Mouse (Mus musculus): ENCODE results near the gene Fer1l4. TPM values are rescaled to one million over a fixed set of nuclear protein-coding genes. Genes with fewer than 3 reads are reported as not detected.

The Fer1l4 gene
- polyA plus RNA-seq, 1 experiment from 2014 or later, result not detected

DNA sequence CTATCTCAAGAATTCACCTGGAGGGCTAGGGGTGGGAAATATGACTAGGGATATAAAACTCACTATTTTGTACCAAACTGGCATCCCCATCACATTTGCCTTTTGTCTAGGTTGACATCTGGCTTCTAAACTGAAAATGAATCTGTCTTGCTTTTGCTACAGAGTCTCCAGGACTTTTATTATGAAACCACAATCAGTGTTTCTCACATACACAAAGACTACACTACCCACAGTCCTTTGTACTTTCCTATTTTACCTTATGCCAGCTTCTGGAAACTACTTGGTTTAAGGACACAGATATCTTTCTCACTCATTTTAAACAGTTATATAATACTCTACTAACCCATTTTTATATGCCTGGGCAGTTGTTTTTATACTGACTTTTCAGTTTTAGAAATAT, 27.3 kb downstream of the Fer1l4 start:
- H3K36me3 ChIP-seq (ENCODE audit: control insufficient read depth, insufficient read depth, low read length), result no peaks in the 10 kb centered on the region
- no peak overlapping the region for H3K4me2 ChIP-seq (ENCODE audit: low read depth, low read length)
- H3K27me3 ChIP-seq (ENCODE audit: control insufficient read depth, insufficient read depth, low read length), result no peaks in the 10 kb centered on the region
- no peak overlapping the region for H3K4me3 ChIP-seq (ENCODE audit: low read depth, low read length)
- no peak overlapping the region for H3K27ac ChIP-seq (ENCODE audit: low read depth, low read length)
- no peak overlapping the region for H3K9ac ChIP-seq (replicated peaks; ENCODE audit: low read depth, low read length)
- H3K9me3 ChIP-seq (ENCODE audit: control insufficient read depth, low read length), result no peaks in the 10 kb centered on the region
- no peak for ATAC-seq (ENCODE audit: low read depth)
- no peaks in the 10 kb centered on the region for H3K4me1 ChIP-seq (ENCODE audit: control insufficient read depth, insufficient read depth, low read length)

DNA sequence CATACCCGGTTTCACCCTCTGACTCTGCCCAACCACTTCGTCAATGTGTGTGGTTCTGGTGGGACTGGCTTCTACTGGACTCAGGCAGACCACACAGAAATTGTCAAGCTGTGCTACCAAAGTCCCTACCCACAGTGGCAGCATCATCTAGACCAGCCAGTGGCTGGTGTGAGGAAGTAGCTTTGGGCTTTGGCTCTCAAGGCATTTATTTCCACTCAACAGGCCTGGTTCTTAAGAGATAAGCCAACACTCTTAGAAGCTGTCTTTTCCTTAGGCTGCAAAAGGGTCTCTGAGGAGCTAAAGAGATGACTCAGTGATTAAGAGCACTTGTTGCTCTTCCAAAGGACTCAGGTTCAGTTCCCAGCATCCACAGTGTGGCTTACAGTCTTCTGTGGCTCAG, 31.0 kb downstream of the Fer1l4 start:
- no peak for ATAC-seq (ENCODE audit: low read depth)
- no peaks in the 10 kb centered on the region for H3K9me3 ChIP-seq (ENCODE audit: control insufficient read depth, low read length)
- no peaks in the 10 kb centered on the region for H3K27me3 ChIP-seq (ENCODE audit: control insufficient read depth, insufficient read depth, low read length)
- WGBS, result 86% methylated on average over 2 of the region's 2 CpGs
- H3K36me3 ChIP-seq (ENCODE audit: control insufficient read depth, insufficient read depth, low read length), result peaks cover 23% of the 10 kb centered on the region
- no peak overlapping the region for H3K9ac ChIP-seq (replicated peaks; ENCODE audit: low read depth, low read length)
- no peak overlapping the region for H3K4me3 ChIP-seq (ENCODE audit: low read depth, low read length)
- no peak overlapping the region for H3K27ac ChIP-seq (ENCODE audit: low read depth, low read length)
- H3K4me2 ChIP-seq (ENCODE audit: low read depth, low read length), result no peak overlapping the region
- no peaks in the 10 kb centered on the region for H3K4me1 ChIP-seq (ENCODE audit: control insufficient read depth, insufficient read depth, low read length)

DNA sequence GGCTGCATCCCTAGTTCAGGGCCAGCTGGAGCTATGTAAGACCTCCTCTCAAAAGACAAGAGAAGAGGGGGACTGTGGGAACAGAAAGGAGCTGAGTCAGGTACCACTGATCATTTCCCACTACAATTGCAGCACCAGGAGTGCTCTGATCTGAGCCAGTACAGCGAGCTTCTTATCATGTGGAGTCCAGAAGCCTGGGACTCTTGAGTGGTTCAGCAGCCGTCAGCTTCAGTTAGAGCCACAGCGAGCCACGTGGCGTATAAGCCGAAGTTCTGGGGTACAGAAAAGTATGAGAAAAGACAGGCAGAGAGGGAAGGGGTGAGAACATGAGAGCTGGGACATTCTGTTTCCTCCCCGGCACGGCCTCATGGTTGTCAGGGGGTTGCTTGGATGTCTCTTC, 31.5 kb downstream of the Fer1l4 start:
- no peak overlapping the region for H3K4me3 ChIP-seq (ENCODE audit: low read depth, low read length)
- H3K36me3 ChIP-seq (ENCODE audit: control insufficient read depth, insufficient read depth, low read length), result peaks cover 27% of the 10 kb centered on the region
- 86% methylated on average over 8 of the region's 8 CpGs for WGBS
- no peaks in the 10 kb centered on the region for H3K9me3 ChIP-seq (ENCODE audit: control insufficient read depth, low read length)
- no peak for ATAC-seq (ENCODE audit: low read depth)
- H3K4me1 ChIP-seq (ENCODE audit: control insufficient read depth, insufficient read depth, low read length), result no peaks in the 10 kb centered on the region
- H3K27ac ChIP-seq (ENCODE audit: low read depth, low read length), result no peak overlapping the region
- no peak overlapping the region for H3K9ac ChIP-seq (replicated peaks; ENCODE audit: low read depth, low read length)
- no peaks in the 10 kb centered on the region for H3K27me3 ChIP-seq (ENCODE audit: control insufficient read depth, insufficient read depth, low read length)
- H3K4me2 ChIP-seq (ENCODE audit: low read depth, low read length), result no peak overlapping the region

DNA sequence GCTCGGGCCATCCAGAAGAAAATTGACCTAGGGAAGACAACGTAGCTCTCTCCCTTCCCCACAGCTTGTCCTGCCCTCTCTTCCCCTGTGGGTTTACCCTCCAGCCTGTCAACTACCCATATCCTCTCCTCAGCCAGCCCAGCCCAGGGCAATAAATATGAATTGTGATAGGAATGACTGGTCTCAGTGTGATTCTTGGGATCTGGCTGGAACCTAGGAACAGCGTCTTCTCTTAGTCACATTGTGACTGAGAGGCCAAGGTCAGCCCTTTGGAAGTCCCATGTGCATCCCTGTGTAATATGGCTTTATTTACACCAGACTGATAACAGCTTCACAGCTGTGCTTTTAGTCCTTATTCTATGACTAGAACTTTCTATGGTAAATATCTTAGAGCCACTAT, 34.6 kb downstream of the Fer1l4 start:
- Histone ChIP-seq H3K27me3 (ENCODE audit: control insufficient read depth, insufficient read depth, low read length) (no peaks in the 10 kb centered on the region), H3K9ac (replicated peaks; ENCODE audit: low read depth, low read length) (no peak overlapping the region), H3K27ac (ENCODE audit: low read depth, low read length) (no peak overlapping the region), H3K4me2 (ENCODE audit: low read depth, low read length) (no peak overlapping the region), H3K9me3 (ENCODE audit: control insufficient read depth, low read length) (no peaks in the 10 kb centered on the region), H3K36me3 (ENCODE audit: control insufficient read depth, insufficient read depth, low read length) (peaks cover 58% of the 10 kb centered on the region), H3K4me1 (ENCODE audit: control insufficient read depth, insufficient read depth, low read length) (no peaks in the 10 kb centered on the region), H3K4me3 (ENCODE audit: low read depth, low read length) (no peak overlapping the region)
- ATAC-seq (ENCODE audit: low read depth), result no peak
- WGBS, result 87% methylated on average over 3 of the region's 3 CpGs

DNA sequence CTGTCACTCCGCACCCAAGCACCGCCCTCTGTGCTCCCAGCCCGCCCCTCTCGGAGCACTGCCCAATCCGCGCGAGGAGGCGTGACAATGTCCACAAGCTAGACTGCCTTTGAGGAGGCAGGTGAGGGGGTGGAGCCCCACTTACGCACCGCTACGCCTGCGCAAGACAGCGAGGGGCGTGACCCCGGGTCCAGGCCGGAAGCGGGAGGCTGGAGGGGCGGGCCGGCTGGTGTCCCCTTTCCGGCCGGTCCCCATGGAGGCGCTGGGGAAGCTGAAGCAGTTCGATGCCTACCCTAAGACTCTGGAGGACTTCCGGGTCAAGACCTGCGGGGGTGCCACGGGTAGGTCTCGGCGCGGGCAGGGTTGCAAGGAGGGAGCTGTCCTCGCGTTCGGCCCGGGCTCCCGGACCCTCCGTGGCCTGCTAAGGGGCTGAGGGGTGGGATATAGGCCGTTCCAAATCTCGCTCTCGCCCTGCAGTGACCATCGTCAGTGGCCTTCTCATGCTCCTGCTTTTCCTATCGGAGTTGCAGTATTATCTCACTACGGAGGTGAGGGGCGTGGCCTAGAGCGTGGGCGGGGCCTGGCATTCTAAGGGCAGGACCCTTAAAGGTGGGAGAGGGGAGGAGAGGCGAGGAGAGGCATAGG, 44.7 kb downstream of the Fer1l4 start, which contains the start of the genes 6430550D23Rik and Ergic3:
6430550D23Rik (minus strand) TSS at position 90 of the 645 bp plus-strand sequence.
Ergic3 (plus strand) TSS at position 158 of the 645 bp plus-strand sequence.
- under 1% methylated on average over 40 of the region's 45 CpGs for WGBS
- Histone ChIP-seq H3K4me1 (ENCODE audit: control insufficient read depth, insufficient read depth, low read length) (peaks cover 7% of the 10 kb centered on the region), H3K4me3 (ENCODE audit: low read depth, low read length) (peak within 1 kb of the TSS; percentile 82), H3K36me3 (ENCODE audit: control insufficient read depth, insufficient read depth, low read length) (peaks cover 24% of the 10 kb centered on the region), H3K27ac (ENCODE audit: low read depth, low read length) (peak within 1 kb of the TSS; percentile 70), H3K9me3 (ENCODE audit: control insufficient read depth, low read length) (no peaks in the 10 kb centered on the region), H3K27me3 (ENCODE audit: control insufficient read depth, insufficient read depth, low read length) (no peaks in the 10 kb centered on the region), H3K9ac (replicated peaks; ENCODE audit: low read depth, low read length) (peak within 1 kb of the TSS; percentile 83), H3K4me2 (ENCODE audit: low read depth, low read length) (peak within 1 kb of the TSS; percentile 71)
- peak; percentile 99 for ATAC-seq (ENCODE audit: low read depth)

DNA sequence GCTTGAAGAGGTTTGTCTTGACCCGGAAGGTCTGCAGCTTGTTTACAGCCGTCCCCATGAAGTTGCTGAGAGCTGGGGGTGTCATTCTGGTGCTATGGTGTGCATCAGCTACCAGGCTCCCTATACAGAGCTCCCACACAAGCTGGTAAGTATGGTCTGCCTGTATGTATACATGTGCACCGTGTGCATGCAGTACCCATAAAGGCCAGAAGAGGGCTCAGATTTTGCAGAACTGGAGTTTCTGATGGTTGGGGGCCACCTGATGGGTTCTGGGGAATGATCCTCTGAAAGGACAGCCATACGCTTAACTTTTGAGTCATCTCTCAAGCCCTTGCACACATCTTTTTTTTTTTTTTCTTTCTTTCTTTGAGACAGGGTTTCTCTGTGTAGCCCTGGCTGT, 47.4 kb downstream of the Fer1l4 start:
- H3K9ac ChIP-seq (replicated peaks; ENCODE audit: low read depth, low read length), result no peak overlapping the region
- H3K36me3 ChIP-seq (ENCODE audit: control insufficient read depth, insufficient read depth, low read length), result no peaks in the 10 kb centered on the region
- ATAC-seq (ENCODE audit: low read depth), result no peak
- no peak overlapping the region for H3K4me3 ChIP-seq (ENCODE audit: low read depth, low read length)
- 95% methylated on average over 4 of the region's 4 CpGs for WGBS
- no peaks in the 10 kb centered on the region for H3K27me3 ChIP-seq (ENCODE audit: control insufficient read depth, insufficient read depth, low read length)
- no peak overlapping the region for H3K4me2 ChIP-seq (ENCODE audit: low read depth, low read length)
- no peak overlapping the region for H3K27ac ChIP-seq (ENCODE audit: low read depth, low read length)
- H3K9me3 ChIP-seq (ENCODE audit: control insufficient read depth, low read length), result no peaks in the 10 kb centered on the region
- peaks cover 7% of the 10 kb centered on the region for H3K4me1 ChIP-seq (ENCODE audit: control insufficient read depth, insufficient read depth, low read length)

DNA sequence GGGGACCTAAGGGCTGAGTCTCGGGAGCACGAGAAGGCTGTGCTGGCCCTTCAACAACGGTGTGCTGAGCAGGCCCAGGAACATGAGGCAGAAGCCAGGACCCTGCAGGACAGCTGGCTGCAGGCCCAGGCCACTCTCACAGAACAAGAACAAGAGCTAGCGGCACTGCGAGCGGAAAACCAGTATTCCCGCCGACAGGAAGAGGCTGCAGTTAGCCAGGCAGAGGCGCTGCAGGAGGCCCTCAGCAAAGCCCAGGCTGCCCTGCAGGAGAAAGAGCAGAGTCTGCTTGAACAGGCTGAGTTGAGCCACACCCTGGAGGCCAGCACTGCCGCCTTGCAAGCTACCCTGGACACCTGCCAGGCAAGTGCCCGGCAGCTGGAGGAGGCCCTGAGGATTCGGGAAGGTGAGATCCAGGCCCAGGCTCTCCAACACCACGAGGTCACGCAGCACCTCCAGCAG, 60.9 kb downstream of the Fer1l4 start:
- no peak overlapping the region for H3K27ac ChIP-seq (ENCODE audit: low read depth, low read length)
- no peaks in the 10 kb centered on the region for H3K9me3 ChIP-seq (ENCODE audit: control insufficient read depth, low read length)
- H3K27me3 ChIP-seq (ENCODE audit: control insufficient read depth, insufficient read depth, low read length), result no peaks in the 10 kb centered on the region
- H3K9ac ChIP-seq (replicated peaks; ENCODE audit: low read depth, low read length), result no peak overlapping the region
- no peaks in the 10 kb centered on the region for H3K4me1 ChIP-seq (ENCODE audit: control insufficient read depth, insufficient read depth, low read length)
- H3K36me3 ChIP-seq (ENCODE audit: control insufficient read depth, insufficient read depth, low read length), result peaks cover 79% of the 10 kb centered on the region
- no peak for ATAC-seq (ENCODE audit: low read depth)
- no peak overlapping the region for H3K4me3 ChIP-seq (ENCODE audit: low read depth, low read length)
- H3K4me2 ChIP-seq (ENCODE audit: low read depth, low read length), result no peak overlapping the region
- WGBS, result 86% methylated on average over 14 of the region's 14 CpGs

DNA sequence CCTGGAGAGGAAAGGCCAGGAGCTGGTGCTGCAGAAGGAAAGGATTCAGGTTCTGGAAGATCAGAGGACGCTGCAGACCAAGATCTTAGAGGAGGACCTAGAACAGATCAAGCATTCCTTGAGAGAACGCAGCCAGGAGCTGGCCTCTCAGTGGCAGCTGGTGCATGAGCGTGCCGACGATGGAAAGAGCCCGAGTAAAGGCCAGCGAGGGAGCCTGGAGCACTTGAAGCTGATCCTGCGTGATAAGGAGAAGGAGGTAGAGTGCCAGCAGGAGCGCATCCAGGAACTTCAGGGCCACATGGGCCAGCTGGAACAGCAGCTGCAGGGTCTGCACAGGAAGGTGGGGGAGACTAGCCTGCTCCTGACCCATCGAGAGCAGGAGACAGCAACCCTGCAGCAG, 61.6 kb downstream of the Fer1l4 start:
- Histone ChIP-seq H3K9me3 (ENCODE audit: control insufficient read depth, low read length) (no peaks in the 10 kb centered on the region), H3K4me2 (ENCODE audit: low read depth, low read length) (no peak overlapping the region), H3K36me3 (ENCODE audit: control insufficient read depth, insufficient read depth, low read length) (peaks cover 75% of the 10 kb centered on the region), H3K4me3 (ENCODE audit: low read depth, low read length) (no peak overlapping the region), H3K27ac (ENCODE audit: low read depth, low read length) (no peak overlapping the region), H3K27me3 (ENCODE audit: control insufficient read depth, insufficient read depth, low read length) (no peaks in the 10 kb centered on the region), H3K4me1 (ENCODE audit: control insufficient read depth, insufficient read depth, low read length) (no peaks in the 10 kb centered on the region), H3K9ac (replicated peaks; ENCODE audit: low read depth, low read length) (no peak overlapping the region)
- ATAC-seq (ENCODE audit: low read depth), result no peak
- 95% methylated on average over 10 of the region's 10 CpGs for WGBS

DNA sequence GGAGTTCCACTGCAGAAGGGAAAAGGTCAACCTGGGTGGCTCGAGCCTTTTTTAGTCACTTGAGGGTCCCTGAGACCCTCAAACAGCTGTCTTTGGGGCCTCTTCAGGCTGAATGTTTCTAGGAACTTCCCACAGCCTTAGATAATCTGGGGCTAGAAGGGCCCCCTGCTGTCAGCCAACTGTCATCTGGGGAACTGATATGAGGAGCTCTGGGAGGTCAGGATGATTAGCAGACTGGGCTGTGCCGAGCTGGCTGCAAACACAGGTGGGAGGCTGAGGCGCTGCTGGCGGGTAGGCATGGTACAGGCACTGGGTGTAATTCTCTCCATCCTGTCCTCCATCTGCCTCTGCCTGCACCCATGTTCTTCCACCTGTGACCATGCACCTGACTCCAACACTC, 63.7 kb downstream of the Fer1l4 start:
- H3K36me3 ChIP-seq (ENCODE audit: control insufficient read depth, insufficient read depth, low read length), result peaks cover 71% of the 10 kb centered on the region
- H3K27ac ChIP-seq (ENCODE audit: low read depth, low read length), result no peak overlapping the region
- ATAC-seq (ENCODE audit: low read depth), result no peak
- WGBS, result 80% methylated on average over 4 of the region's 4 CpGs
- no peak overlapping the region for H3K4me2 ChIP-seq (ENCODE audit: low read depth, low read length)
- no peaks in the 10 kb centered on the region for H3K9me3 ChIP-seq (ENCODE audit: control insufficient read depth, low read length)
- H3K4me3 ChIP-seq (ENCODE audit: low read depth, low read length), result no peak overlapping the region
- no peaks in the 10 kb centered on the region for H3K4me1 ChIP-seq (ENCODE audit: control insufficient read depth, insufficient read depth, low read length)
- no peaks in the 10 kb centered on the region for H3K27me3 ChIP-seq (ENCODE audit: control insufficient read depth, insufficient read depth, low read length)
- no peak overlapping the region for H3K9ac ChIP-seq (replicated peaks; ENCODE audit: low read depth, low read length)

All from neural tube, embryonic 14.5 days (tissue).